Mouse (Mus musculus): ENCODE results near the gene Pkdrej. TPM values are rescaled to one million over a fixed set of nuclear protein-coding genes. Genes with fewer than 3 reads are reported as not detected.

Gene Pkdrej
- polyA plus RNA-seq, 1 experiment, result 0.02 TPM

- no peak for TF ChIP-seq CTCF (IDR thresholded peaks at IDR 0.05; ENCODE audit: extremely low read depth, insufficient read depth, insufficient read length, insufficient replicate concordance)
- no peak overlapping the region for H3K27ac ChIP-seq (ENCODE audit: insufficient read depth, low read length)
- no peak for DNase-seq (ENCODE audit: low read depth in 1 of 2, low spot score in 2 of 2)
- no peaks in the 10 kb centered on the region for H3K27me3 ChIP-seq (ENCODE audit: control insufficient read depth, insufficient read depth, low read length)
- 90% methylated on average over 7 of the region's 7 CpGs for WGBS
- H3K4me3 ChIP-seq (ENCODE audit: extremely low read depth, insufficient read depth, insufficient read length), result no peak overlapping the region
- no peaks in the 10 kb centered on the region for H3K36me3 ChIP-seq (ENCODE audit: control insufficient read depth, insufficient read depth, low read length)
- no peaks in the 10 kb centered on the region for H3K4me1 ChIP-seq (ENCODE audit: control insufficient read depth, insufficient read depth, insufficient read length)
Measured at GRCm38 (mm10) chr15:85775001-85775400, 46.5 kb downstream of the Pkdrej start.

- WGBS, result 84% methylated on average over 9 of the region's 9 CpGs
- TF ChIP-seq POLR2A (IDR thresholded peaks at IDR 0.05; ENCODE audit: low read depth, low read length) (no peak), CTCF (IDR thresholded peaks at IDR 0.05; ENCODE audit: extremely low read depth, insufficient read depth, insufficient read length, insufficient replicate concordance) (no peak)
- DNase-seq (ENCODE audit: low read depth in 1 of 2, low spot score in 2 of 2), result no peak
- Histone ChIP-seq H3K4me3 (ENCODE audit: extremely low read depth, insufficient read depth, insufficient read length) (no peak overlapping the region), H3K4me1 (ENCODE audit: control insufficient read depth, insufficient read depth, insufficient read length) (no peaks in the 10 kb centered on the region), H3K36me3 (ENCODE audit: control insufficient read depth, insufficient read depth, low read length) (no peaks in the 10 kb centered on the region), H3K27ac (ENCODE audit: insufficient read depth, low read length) (no peak overlapping the region), H3K27me3 (ENCODE audit: control insufficient read depth, insufficient read depth, low read length) (no peaks in the 10 kb centered on the region)
Measured at GRCm38 (mm10) chr15:85774419-85774818, 47.1 kb downstream of the Pkdrej start.

- H3K36me3 ChIP-seq (ENCODE audit: control insufficient read depth, insufficient read depth, low read length), result no peaks in the 10 kb centered on the region
- WGBS, result 55% methylated on average over 11 of the region's 11 CpGs
- H3K4me3 ChIP-seq (ENCODE audit: extremely low read depth, insufficient read depth, insufficient read length), result no peak overlapping the region
- H3K27me3 ChIP-seq (ENCODE audit: control insufficient read depth, insufficient read depth, low read length), result no peaks in the 10 kb centered on the region
- DNase-seq (ENCODE audit: low read depth in 1 of 2, low spot score in 2 of 2), result no peak
- no peak for TF ChIP-seq CTCF (IDR thresholded peaks at IDR 0.05; ENCODE audit: extremely low read depth, insufficient read depth, insufficient read length, insufficient replicate concordance)
- no peak for TF ChIP-seq POLR2A (IDR thresholded peaks at IDR 0.05; ENCODE audit: low read depth, low read length)
- no peak overlapping the region for H3K27ac ChIP-seq (ENCODE audit: insufficient read depth, low read length)
- H3K4me1 ChIP-seq (ENCODE audit: control insufficient read depth, insufficient read depth, insufficient read length), result no peaks in the 10 kb centered on the region
Measured at GRCm38 (mm10) chr15:85772146-85772740, 49.3 kb downstream of the Pkdrej start.

- TF ChIP-seq POLR2A (IDR thresholded peaks at IDR 0.05; ENCODE audit: low read depth, low read length) (no peak), CTCF (IDR thresholded peaks at IDR 0.05; ENCODE audit: extremely low read depth, insufficient read depth, insufficient read length, insufficient replicate concordance) (no peak)
- no peaks in the 10 kb centered on the region for H3K4me1 ChIP-seq (ENCODE audit: control insufficient read depth, insufficient read depth, insufficient read length)
- no peak overlapping the region for H3K27ac ChIP-seq (ENCODE audit: insufficient read depth, low read length)
- no peaks in the 10 kb centered on the region for H3K27me3 ChIP-seq (ENCODE audit: control insufficient read depth, insufficient read depth, low read length)
- no peaks in the 10 kb centered on the region for H3K36me3 ChIP-seq (ENCODE audit: control insufficient read depth, insufficient read depth, low read length)
- 82% methylated on average over 17 of the region's 17 CpGs for WGBS
- no peak for DNase-seq (ENCODE audit: low read depth in 1 of 2, low spot score in 2 of 2)
- H3K4me3 ChIP-seq (ENCODE audit: extremely low read depth, insufficient read depth, insufficient read length), result no peak overlapping the region
Measured at GRCm38 (mm10) chr15:85771306-85772121, 50.0 kb downstream of the Pkdrej start.

- no peak for DNase-seq (ENCODE audit: low read depth in 1 of 2, low spot score in 2 of 2)
- TF ChIP-seq POLR2A (IDR thresholded peaks at IDR 0.05; ENCODE audit: low read depth, low read length), result no peak
- no peak for TF ChIP-seq CTCF (IDR thresholded peaks at IDR 0.05; ENCODE audit: extremely low read depth, insufficient read depth, insufficient read length, insufficient replicate concordance)
- no peak overlapping the region for H3K27ac ChIP-seq (ENCODE audit: insufficient read depth, low read length)
- 93% methylated on average over 8 of the region's 8 CpGs for WGBS
- no peaks in the 10 kb centered on the region for H3K4me1 ChIP-seq (ENCODE audit: control insufficient read depth, insufficient read depth, insufficient read length)
- H3K36me3 ChIP-seq (ENCODE audit: control insufficient read depth, insufficient read depth, low read length), result no peaks in the 10 kb centered on the region
- no peaks in the 10 kb centered on the region for H3K27me3 ChIP-seq (ENCODE audit: control insufficient read depth, insufficient read depth, low read length)
- H3K4me3 ChIP-seq (ENCODE audit: extremely low read depth, insufficient read depth, insufficient read length), result no peak overlapping the region
Measured at GRCm38 (mm10) chr15:85768991-85769390, 52.5 kb downstream of the Pkdrej start.

- Histone ChIP-seq H3K4me3 (ENCODE audit: extremely low read depth, insufficient read depth, insufficient read length) (no peak overlapping the region), H3K27ac (ENCODE audit: insufficient read depth, low read length) (no peak overlapping the region), H3K27me3 (ENCODE audit: control insufficient read depth, insufficient read depth, low read length) (no peaks in the 10 kb centered on the region), H3K36me3 (ENCODE audit: control insufficient read depth, insufficient read depth, low read length) (no peaks in the 10 kb centered on the region), H3K4me1 (ENCODE audit: control insufficient read depth, insufficient read depth, insufficient read length) (no peaks in the 10 kb centered on the region)
- WGBS, result 86% methylated on average over 5 of the region's 5 CpGs
- DNase-seq (ENCODE audit: low read depth in 1 of 2, low spot score in 2 of 2), result no peak
- TF ChIP-seq POLR2A (IDR thresholded peaks at IDR 0.05; ENCODE audit: low read depth, low read length) (no peak), CTCF (IDR thresholded peaks at IDR 0.05; ENCODE audit: extremely low read depth, insufficient read depth, insufficient read length, insufficient replicate concordance) (no peak)
Measured at GRCm38 (mm10) chr15:85766677-85767076, 54.9 kb downstream of the Pkdrej start.

- Histone ChIP-seq H3K36me3 (ENCODE audit: control insufficient read depth, insufficient read depth, low read length) (no peaks in the 10 kb centered on the region), H3K4me1 (ENCODE audit: control insufficient read depth, insufficient read depth, insufficient read length) (no peaks in the 10 kb centered on the region), H3K27me3 (ENCODE audit: control insufficient read depth, insufficient read depth, low read length) (no peaks in the 10 kb centered on the region), H3K4me3 (ENCODE audit: extremely low read depth, insufficient read depth, insufficient read length) (no peak overlapping the region), H3K27ac (ENCODE audit: insufficient read depth, low read length) (no peak overlapping the region)
- no peak for DNase-seq (ENCODE audit: low read depth in 1 of 2, low spot score in 2 of 2)
- no peak for TF ChIP-seq POLR2A (IDR thresholded peaks at IDR 0.05; ENCODE audit: low read depth, low read length)
- no peak for TF ChIP-seq CTCF (IDR thresholded peaks at IDR 0.05; ENCODE audit: extremely low read depth, insufficient read depth, insufficient read length, insufficient replicate concordance)
- WGBS, result 60% methylated on average over 3 of the region's 3 CpGs
Measured at GRCm38 (mm10) chr15:85765022-85765421, 56.5 kb downstream of the Pkdrej start.

Other genes with a start within 250 kb of the Pkdrej start
- gene Wnt7b, start 239.3 kb downstream of the Pkdrej start, polyA plus RNA-seq (2012; rRNA removed), result 0.08 and 0.09 TPM in 2 replicates
- gene Ppara, start 86.8 kb downstream of the Pkdrej start, polyA plus RNA-seq (2012; rRNA removed), result 0.06 and 0.14 TPM in 2 replicates
- gene Cdpf1, start 10.0 kb downstream of the Pkdrej start, polyA plus RNA-seq (2012; rRNA removed), result 21.8 and 24.3 TPM in 2 replicates
- gene Ttc38, start 10.6 kb upstream of the Pkdrej start, polyA plus RNA-seq (2012; rRNA removed), result 4.9 and 5.3 TPM in 2 replicates
- gene Gtse1, start 38.0 kb upstream of the Pkdrej start, polyA plus RNA-seq (2012; rRNA removed), result 5.2 and 9.5 TPM in 2 replicates
- gene Trmu, start 57.6 kb upstream of the Pkdrej start, polyA plus RNA-seq (2012; rRNA removed), result 20.7 and 29.3 TPM in 2 replicates
- 7.4 and 7.9 TPM in 2 replicates for gene Celsr1, start 212.0 kb upstream of the Pkdrej start, polyA plus RNA-seq (2012; rRNA removed)
- 36.2 and 43.9 TPM in 2 replicates for gene Gramd4, start 236.0 kb upstream of the Pkdrej start, polyA plus RNA-seq (2012; rRNA removed)